Mouse (Mus musculus) neural tube, embryonic 13.5 days (tissue): ENCODE results near the gene Npm1. TPM values are rescaled to one million over a fixed set of nuclear protein-coding genes. Genes with fewer than 3 reads are reported as not detected.

ENCODE experiments used
- ATAC-seq: fragments of 200-750 bp; cut with Nextera tagmentation; 2 replicates; pipeline ENCODE4 v1.8.0; 2017; ENCODE audit warnings: low read depth, mild to moderate bottlenecking, moderate TSS enrichment, moderate library complexity
- H3K27ac ChIP-seq: fragments of 300-500 bp; sonication (generic); replicated peaks from 2 replicates; pipeline ENCODE4 v1.5.1; 2015; ENCODE audit warnings: moderate library complexity, mild to moderate bottlenecking, inconsistent platforms
- H3K27me3 ChIP-seq: fragments of 300-500 bp; sonication (generic); 2 replicates; pipeline ENCODE4 v1.6.1; 2015; ENCODE audit warnings: mild to moderate bottlenecking, inconsistent platforms
- H3K36me3 ChIP-seq: fragments of 300-500 bp; sonication (generic); 2 replicates; pipeline ENCODE4 v1.6.1; 2015; ENCODE audit warnings: mild to moderate bottlenecking, inconsistent platforms
- H3K4me1 ChIP-seq: fragments of 300-500 bp; sonication (generic); replicated peaks from 2 replicates; pipeline ENCODE4 v1.6.1; 2015; ENCODE audit warnings: inconsistent platforms
- H3K4me2 ChIP-seq: fragments of 300-500 bp; sonication (generic); 2 replicates; pipeline ENCODE4 v1.6.1; 2015; ENCODE audit warnings: inconsistent platforms, mild to moderate bottlenecking, moderate library complexity
- H3K4me3 ChIP-seq: fragments of 300-500 bp; sonication (generic); 2 replicates; pipeline ENCODE4 v1.5.1; 2015; ENCODE audit warnings: mild to moderate bottlenecking, inconsistent platforms
- H3K9ac ChIP-seq: fragments of 300-500 bp; sonication (generic); 2 replicates; pipeline ENCODE4 v1.6.1; 2015; ENCODE audit warnings: moderate library complexity, mild to moderate bottlenecking, inconsistent platforms
- H3K9me3 ChIP-seq: fragments of 300-500 bp; sonication (generic); 2 replicates; pipeline ENCODE4 v1.6.1; 2016; ENCODE audit warnings: inconsistent platforms
- WGBS: fragments of 180-500 bp; shearing (Covaris S2); methylation state at CpG from one replicate; pipeline ENCODE4 v1.1.7; 2015; 5-methylcytosine and 5-hydroxymethylcytosine counted together
- polyA plus RNA-seq: library from polyadenylated mRNA; unstranded; fragments of >200 nt; fragmentation: Nextera tagmentation; extraction: Ambion mirVana; gene quantifications from 2 replicates; pipeline ENCODE4 v1.2.1, GENCODE M21; 2015

Gene Npm1
- polyA plus RNA-seq, 1 experiment from 2014 or later = 526 TPM

GRCm38 (mm10) chr11:33150364-33150763 lies 12.6 kb downstream of the Npm1 start:
- no peak for ATAC-seq
- peaks cover 5% of the 10 kb centered on the region; the same call in 1 of the 2 replicates for H3K27me3 ChIP-seq
- no peak overlapping the region for H3K4me3 ChIP-seq
- H3K4me1 ChIP-seq = peaks cover 27% of the 10 kb centered on the region
- no peaks in the 10 kb centered on the region for H3K9me3 ChIP-seq
- H3K36me3 ChIP-seq = peaks cover 56% of the 10 kb centered on the region
- H3K4me2 ChIP-seq = no peak overlapping the region
- no peak overlapping the region for H3K27ac ChIP-seq
- no peak overlapping the region for H3K9ac ChIP-seq

GRCm38 (mm10) chr11:33149453-33149852 lies 13.6 kb downstream of the Npm1 start:
- no peak overlapping the region for H3K9ac ChIP-seq
- H3K4me1 ChIP-seq = peaks cover 36% of the 10 kb centered on the region
- peaks cover 50% of the 10 kb centered on the region for H3K36me3 ChIP-seq
- H3K4me3 ChIP-seq = no peak overlapping the region
- ATAC-seq = no peak
- peaks cover 14% of the 10 kb centered on the region for H3K27me3 ChIP-seq
- H3K4me2 ChIP-seq = no peak overlapping the region
- H3K9me3 ChIP-seq = no peaks in the 10 kb centered on the region
- H3K27ac ChIP-seq = no peak overlapping the region

- Histone ChIP-seq H3K4me2 (no peak overlapping the region), H3K9ac (no peak overlapping the region), H3K4me3 (no peak overlapping the region), H3K4me1 (peaks cover 40% of the 10 kb centered on the region), H3K27ac (no peak overlapping the region), H3K27me3 (peaks cover 15% of the 10 kb centered on the region), H3K36me3 (peaks cover 46% of the 10 kb centered on the region), H3K9me3 (no peaks in the 10 kb centered on the region)
- WGBS = 33% methylated on average over 3 of the region's 3 CpGs
- ATAC-seq = no peak
Observed at GRCm38 (mm10) chr11:33149088-33149436, 13.9 kb downstream of the Npm1 start.

GRCm38 (mm10) chr11:33148338-33149087 lies 14.5 kb downstream of the Npm1 start:
- peak overlapping the region; percentile 83 for H3K9ac ChIP-seq
- peaks cover 40% of the 10 kb centered on the region for H3K36me3 ChIP-seq
- peak overlapping the region; percentile 86 for H3K4me2 ChIP-seq
- H3K4me1 ChIP-seq = peaks cover 45% of the 10 kb centered on the region
- WGBS = 6% methylated on average over 23 of the region's 23 CpGs
- H3K9me3 ChIP-seq = no peaks in the 10 kb centered on the region
- peaks cover 21% of the 10 kb centered on the region for H3K27me3 ChIP-seq
- peak; percentile 65 for ATAC-seq
- H3K27ac ChIP-seq = peak overlapping the region; percentile 88
- peak overlapping the region; percentile 67 for H3K4me3 ChIP-seq

- peak overlapping the region; percentile 88 for H3K27ac ChIP-seq
- ATAC-seq = peak; percentile 78
- H3K9me3 ChIP-seq = no peaks in the 10 kb centered on the region
- peaks cover 26% of the 10 kb centered on the region for H3K27me3 ChIP-seq
- H3K4me3 ChIP-seq = peak overlapping the region; percentile 67
- peaks cover 48% of the 10 kb centered on the region for H3K4me1 ChIP-seq
- under 1% methylated on average over 80 of the region's 85 CpGs for WGBS
- H3K9ac ChIP-seq = peak overlapping the region; percentile 83
- peak overlapping the region; percentile 86 for H3K4me2 ChIP-seq
- peaks cover 33% of the 10 kb centered on the region for H3K36me3 ChIP-seq
Observed at GRCm38 (mm10) chr11:33147572-33148337, 15.3 kb downstream of the Npm1 start.

- Histone ChIP-seq H3K4me3 (peak within 1 kb of the TSS; percentile 67), H3K4me1 (peaks cover 48% of the 10 kb centered on the region), H3K4me2 (peak within 1 kb of the TSS; percentile 86), H3K27ac (peak within 1 kb of the TSS; percentile 88), H3K36me3 (peaks cover 28% of the 10 kb centered on the region), H3K9me3 (no peaks in the 10 kb centered on the region), H3K27me3 (peaks cover 26% of the 10 kb centered on the region), H3K9ac (peak within 1 kb of the TSS; percentile 83)
- WGBS = 0% methylated on average over 34 of the region's 53 CpGs
- peak; percentile 49 for ATAC-seq
Observed at GRCm38 (mm10) chr11:33147171-33147571, 15.8 kb downstream of the Npm1 start, which contains the start of gene Fgf18. Fgf18 (minus strand) TSS chr11:33147400.

GRCm38 (mm10) chr11:33146651-33147131 lies 16.3 kb downstream of the Npm1 start:
- peaks cover 48% of the 10 kb centered on the region for H3K4me1 ChIP-seq
- H3K4me3 ChIP-seq = peak overlapping the region; percentile 67
- peak overlapping the region; percentile 88 for H3K27ac ChIP-seq
- H3K27me3 ChIP-seq = peaks cover 26% of the 10 kb centered on the region
- H3K4me2 ChIP-seq = peak overlapping the region; percentile 86
- WGBS = 1% methylated on average over 30 of the region's 30 CpGs
- H3K36me3 ChIP-seq = peaks cover 23% of the 10 kb centered on the region
- no peaks in the 10 kb centered on the region for H3K9me3 ChIP-seq
- H3K9ac ChIP-seq = peak overlapping the region; percentile 83
- peak; percentile 24 for ATAC-seq

GRCm38 (mm10) chr11:33146143-33146497 lies 16.9 kb downstream of the Npm1 start:
- H3K9ac ChIP-seq = peak overlapping the region; percentile 83
- peak; percentile 36 for ATAC-seq
- peaks cover 18% of the 10 kb centered on the region for H3K36me3 ChIP-seq
- H3K4me3 ChIP-seq = peak overlapping the region; percentile 67
- peak overlapping the region; percentile 88; the same call in 1 of the 2 replicates for H3K27ac ChIP-seq
- 7% methylated on average over 9 of the region's 9 CpGs for WGBS
- H3K4me2 ChIP-seq = peak overlapping the region; percentile 86
- no peaks in the 10 kb centered on the region for H3K9me3 ChIP-seq
- peaks cover 48% of the 10 kb centered on the region for H3K4me1 ChIP-seq
- H3K27me3 ChIP-seq = peaks cover 26% of the 10 kb centered on the region

GRCm38 (mm10) chr11:33145201-33146142 lies 17.5 kb downstream of the Npm1 start:
- H3K9me3 ChIP-seq = no peaks in the 10 kb centered on the region
- H3K4me3 ChIP-seq = peak overlapping the region; percentile 67
- whole genome bisulfite sequencing = 23% methylated on average over 7 of the region's 7 CpGs
- H3K27me3 ChIP-seq = peaks cover 26% of the 10 kb centered on the region
- H3K4me2 ChIP-seq = peak overlapping the region; percentile 86
- peaks cover 11% of the 10 kb centered on the region for H3K36me3 ChIP-seq
- H3K9ac ChIP-seq = peak overlapping the region; percentile 83
- H3K4me1 ChIP-seq = peaks cover 50% of the 10 kb centered on the region
- ATAC-seq = no peak
- no peak overlapping the region for H3K27ac ChIP-seq

- peak overlapping the region; percentile 18; the same call in 1 of the 2 replicates for H3K4me2 ChIP-seq
- no peaks in the 10 kb centered on the region for H3K9me3 ChIP-seq
- H3K4me3 ChIP-seq = no peak overlapping the region
- ATAC-seq = no peak
- H3K9ac ChIP-seq = no peak overlapping the region
- H3K27ac ChIP-seq = no peak overlapping the region
- H3K27me3 ChIP-seq = peaks cover 26% of the 10 kb centered on the region
- no peaks in the 10 kb centered on the region for H3K36me3 ChIP-seq
- H3K4me1 ChIP-seq = peaks cover 57% of the 10 kb centered on the region
- WGBS = 8% methylated on average over 9 of the region's 9 CpGs
Observed at GRCm38 (mm10) chr11:33143906-33144305, 19.1 kb downstream of the Npm1 start.

GRCm38 (mm10) chr11:33142801-33143200 lies 20.2 kb downstream of the Npm1 start:
- 93% methylated on average over 1 of the region's 1 CpGs for WGBS
- H3K9me3 ChIP-seq = no peaks in the 10 kb centered on the region
- no peak overlapping the region for H3K9ac ChIP-seq
- H3K36me3 ChIP-seq = no peaks in the 10 kb centered on the region
- no peak overlapping the region for H3K27ac ChIP-seq
- H3K4me1 ChIP-seq = peaks cover 52% of the 10 kb centered on the region
- H3K27me3 ChIP-seq = peaks cover 26% of the 10 kb centered on the region
- H3K4me2 ChIP-seq = no peak overlapping the region
- ATAC-seq = no peak
- no peak overlapping the region for H3K4me3 ChIP-seq
